Mouse (Mus musculus): ENCODE results near the gene Slc10a6. TPM values are rescaled to one million over a fixed set of nuclear protein-coding genes. Genes with fewer than 3 reads are reported as not detected.

Gene Slc10a6
- total RNA-seq, 2 experiments from 2014 or later = not detected

GRCm38 (mm10) chr5:103569446-103569845 is 59.8 kb downstream of the Slc10a6 start:
- no peak for DNase-seq (ENCODE audit: low spot score in 2 of 2)
- intact Hi-C loops (cut with DNase I) = no loop called here

GRCm38 (mm10) chr5:103568034-103568433 is 61.2 kb downstream of the Slc10a6 start:
- intact Hi-C loops (cut with DNase I) = no loop called here
- DNase-seq (ENCODE audit: low spot score in 2 of 2) = no peak

- no peak for DNase-seq (ENCODE audit: low spot score in 2 of 2)
- intact Hi-C loops (cut with DNase I) = no loop called here
These were observed 68.7 kb downstream of the Slc10a6 start for GRCm38 (mm10) chr5:103560546-103560945.

Other genes starting within 250 kb of the Slc10a6 start
- gene Ptpn13, start 204.2 kb downstream of the Slc10a6 start, total RNA-seq (2021) = 10 to 100 TPM in 1 of 2 experiments, 1 to 10 TPM in 1; 9.3 to 10.5 TPM
- not detected for gene 1700016H13Rik, start 26.6 kb upstream of the Slc10a6 start, total RNA-seq (2021)
- gene Aff1, start 63.0 kb upstream of the Slc10a6 start, total RNA-seq (2021) = 10 to 100 TPM in 1 of 2 experiments, 1 to 10 TPM in 1; 9.5 to 11.1 TPM